Mouse (Mus musculus) heart, embryonic 14.5 days (tissue): ENCODE data around the gene Bahd1. TPM values are rescaled to one million over a fixed set of nuclear protein-coding genes. Genes with fewer than 3 reads are reported as not detected.

Source experiments
- ATAC-seq: fragments of 200-750 bp; cut with Nextera tagmentation; 2 replicates; pipeline ENCODE4 v1.8.0; 2017; ENCODE audit warnings: low read depth, moderate TSS enrichment; ENCODE audit not compliant: insufficient number of reproducible peaks, insufficient read depth, low FRiP score
- H3K27ac ChIP-seq, 2 experiments: fragments of 200-500 bp in 1 of 2; fragments of 300-500 bp in 1 of 2; sonication (generic) in 1 of 2; replicated peaks in 1 of 2; 2 replicates each; pipeline ENCODE4 v1.5.1; 2012 to 2014; ENCODE audit warnings: low read depth in 2 of 2, low read length in 2 of 2, control low read depth in 1 of 2, mild to moderate bottlenecking in 1 of 2, mixed read lengths in 1 of 2; ENCODE audit not compliant: control insufficient read depth in 1 of 2, insufficient read depth in 1 of 2
- H3K27me3 ChIP-seq: fragments of 300-500 bp; sonication (generic); 2 replicates; pipeline ENCODE4 v1.6.1; 2014; ENCODE audit warnings: mild to moderate bottlenecking, low read length, control low read depth; ENCODE audit not compliant: control insufficient read depth, insufficient read depth
- H3K36me3 ChIP-seq: fragments of 300-500 bp; sonication (generic); 2 replicates; pipeline ENCODE4 v1.6.1; 2014; ENCODE audit warnings: mild to moderate bottlenecking, control low read depth, low read length, mixed read lengths; ENCODE audit not compliant: control insufficient read depth, insufficient read depth
- H3K4me1 ChIP-seq, 2 experiments: fragments of 200-500 bp in 1 of 2; fragments of 300-500 bp in 1 of 2; sonication (generic) in 1 of 2; 2 replicates each; pipeline ENCODE4 v1.6.1; 2012 to 2014; ENCODE audit warnings: low read length in 2 of 2, control low read depth in 1 of 2, mixed read lengths in 1 of 2; ENCODE audit not compliant: control insufficient read depth in 2 of 2, insufficient read depth in 2 of 2
- H3K4me2 ChIP-seq: fragments of 300-500 bp; sonication (generic); 2 replicates; pipeline ENCODE4 v1.6.1; 2014; ENCODE audit warnings: mild to moderate bottlenecking, low read length
- H3K4me3 ChIP-seq, 2 experiments: fragments of 200-500 bp in 1 of 2; fragments of 300-500 bp in 1 of 2; sonication (generic) in 1 of 2; 2 replicates each; pipeline ENCODE4 v1.5.1; 2012 to 2014; ENCODE audit warnings: low read length in 2 of 2, mild to moderate bottlenecking in 2 of 2, control low read depth in 1 of 2, low read depth in 1 of 2, moderate library complexity in 1 of 2; ENCODE audit not compliant: control insufficient read depth in 1 of 2, insufficient read depth in 1 of 2
- H3K9ac ChIP-seq: fragments of 300-500 bp; sonication (generic); 2 replicates; pipeline ENCODE4 v1.6.1; 2014; ENCODE audit warnings: mild to moderate bottlenecking, low read length
- H3K9me3 ChIP-seq: fragments of 300-500 bp; sonication (generic); 2 replicates; pipeline ENCODE4 v1.6.1; 2016; ENCODE audit warnings: low read length, control low read depth; ENCODE audit not compliant: control insufficient read depth
- WGBS: fragments of 180-500 bp; shearing (Covaris S2); extraction: QIAGEN DNeasy Blood & Tissue Kit; methylation state at CpG from one replicate; pipeline ENCODE4 v1.1.7; 2014; 5-methylcytosine and 5-hydroxymethylcytosine counted together
- polyA plus RNA-seq: library from polyadenylated mRNA; unstranded; fragments of >200 nt; fragmentation: Nextera tagmentation; extraction: Ambion mirVana; gene quantifications from 2 replicates; pipeline ENCODE4 v1.2.1, GENCODE M21; 2014

Gene Bahd1
- polyA plus RNA-seq, 1 experiment from 2014 or later: 1.6 TPM

GRCm38 (mm10) chr2:118873890-118874430 is 26.2 kb upstream of the Bahd1 start:
- WGBS: 75% methylated on average over 6 of the region's 6 CpGs
- Histone ChIP-seq H3K4me3 (no peak overlapping the region), H3K36me3 (peaks cover 65% of the 10 kb centered on the region), H3K27me3 (no peaks in the 10 kb centered on the region), H3K9ac (no peak overlapping the region), H3K4me1 (peaks cover 3 to 7% of the 10 kb centered on the region in 2 experiments; a peak in 2 of 4 replicates), H3K4me2 (no peak overlapping the region), H3K27ac (no peak overlapping the region), H3K9me3 (no peaks in the 10 kb centered on the region)
- no peak for ATAC-seq

GRCm38 (mm10) chr2:118875316-118875715 is 24.9 kb upstream of the Bahd1 start:
- Histone ChIP-seq H3K27me3 (no peaks in the 10 kb centered on the region), H3K4me1 (peaks cover 3 to 7% of the 10 kb centered on the region in 2 experiments; a peak in 2 of 4 replicates), H3K36me3 (peaks cover 56% of the 10 kb centered on the region), H3K9me3 (no peaks in the 10 kb centered on the region), H3K9ac (no peak overlapping the region), H3K4me3 (no peak overlapping the region), H3K4me2 (no peak overlapping the region), H3K27ac (no peak overlapping the region)
- WGBS: 91% methylated on average over 8 of the region's 8 CpGs
- ATAC-seq: no peak

DNA sequence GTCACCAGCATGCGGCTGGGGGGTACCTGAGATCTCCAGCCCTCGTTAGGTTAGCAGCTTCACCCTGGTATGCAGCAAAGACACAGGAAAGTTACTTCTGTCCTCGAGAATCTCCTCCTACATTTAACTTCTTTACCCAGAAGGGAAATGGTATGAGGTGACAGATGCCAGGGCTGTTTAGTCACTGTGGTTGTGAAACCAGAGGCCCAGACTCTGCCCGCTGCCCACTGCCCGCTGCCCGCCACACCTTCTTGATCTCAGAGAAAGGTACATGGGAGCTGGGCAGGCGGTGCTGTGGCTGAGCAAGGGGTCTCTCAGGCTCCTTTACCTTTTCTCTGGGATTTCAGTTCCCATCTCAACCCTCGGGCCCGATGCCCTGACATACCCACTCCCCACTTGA is 23.7 kb upstream of the Bahd1 start:
- peaks cover 45% of the 10 kb centered on the region for H3K36me3 ChIP-seq
- 96% methylated on average over 9 of the region's 9 CpGs for WGBS

DNA sequence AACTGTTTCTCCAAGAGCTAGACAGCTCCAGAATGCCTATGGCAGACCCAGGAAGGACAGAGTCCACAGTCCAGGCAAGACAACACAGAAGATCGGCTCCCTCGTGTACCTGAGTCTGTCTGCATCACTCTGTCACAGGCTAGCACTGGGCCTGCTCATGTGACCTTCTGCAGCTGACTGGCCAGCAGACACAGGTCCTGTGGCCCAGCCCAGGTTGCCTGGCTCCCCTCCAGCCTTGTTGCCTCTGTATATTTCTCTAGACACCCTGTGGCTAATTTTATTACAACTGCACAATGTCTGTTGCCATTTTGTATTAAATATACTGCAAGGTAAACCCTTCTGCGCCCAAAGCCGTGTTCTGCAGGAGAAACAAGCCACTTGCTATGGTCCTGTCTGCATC is 19.2 kb upstream of the Bahd1 start:
- Histone ChIP-seq H3K9me3 (no peaks in the 10 kb centered on the region), H3K4me3 (no peak overlapping the region), H3K9ac (no peak overlapping the region), H3K4me1 (peaks cover 2 to 15% of the 10 kb centered on the region in 2 experiments; a peak in 3 of 4 replicates), H3K36me3 (peaks cover 23% of the 10 kb centered on the region), H3K4me2 (no peak overlapping the region), H3K27ac (peak overlapping the region in 1 of 2 experiments; percentile 31; a peak in 1 of 4 replicates), H3K27me3 (peaks cover 14% of the 10 kb centered on the region)
- no peak for ATAC-seq
- 66% methylated on average over 4 of the region's 4 CpGs for whole genome bisulfite sequencing

More for the DNA sequence above, 23.7 kb upstream of the Bahd1 start:
- Histone ChIP-seq H3K9me3 (no peaks in the 10 kb centered on the region), H3K4me3 (no peak overlapping the region), H3K4me2 (no peak overlapping the region), H3K27ac (no peak overlapping the region), H3K4me1 (peaks cover 5 to 10% of the 10 kb centered on the region in 2 experiments; a peak in 2 of 4 replicates), H3K9ac (no peak overlapping the region), H3K27me3 (no peaks in the 10 kb centered on the region)
- ATAC-seq: no peak

DNA sequence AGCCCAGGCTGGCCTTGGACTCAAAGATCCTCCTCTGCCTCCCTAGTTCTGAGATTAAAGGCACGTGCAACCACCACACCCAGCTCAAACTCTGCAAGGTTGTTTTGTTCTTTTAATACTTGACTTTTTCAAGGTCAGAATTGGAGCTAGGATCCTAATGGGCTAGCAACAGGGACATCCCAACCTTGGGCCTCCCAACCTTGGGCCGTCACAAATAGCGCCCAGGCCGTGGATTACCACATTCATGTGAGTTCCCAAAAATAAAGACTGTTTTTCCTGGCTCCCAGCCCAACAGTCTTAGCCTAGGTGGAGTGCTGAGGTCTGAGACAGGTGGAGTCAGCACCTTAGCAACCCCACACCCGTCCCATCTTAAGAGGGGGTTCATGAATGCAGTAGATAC is 18.2 kb upstream of the Bahd1 start:
- 72% methylated on average over 5 of the region's 5 CpGs for WGBS
- Histone ChIP-seq H3K27me3 (peaks cover 17% of the 10 kb centered on the region), H3K9me3 (no peaks in the 10 kb centered on the region), H3K4me2 (no peak overlapping the region), H3K4me3 (no peak overlapping the region), H3K27ac (no peak overlapping the region), H3K4me1 (peaks cover 2 to 15% of the 10 kb centered on the region in 2 experiments; a peak in 3 of 4 replicates), H3K9ac (no peak overlapping the region), H3K36me3 (peaks cover 16% of the 10 kb centered on the region)
- ATAC-seq: no peak

DNA sequence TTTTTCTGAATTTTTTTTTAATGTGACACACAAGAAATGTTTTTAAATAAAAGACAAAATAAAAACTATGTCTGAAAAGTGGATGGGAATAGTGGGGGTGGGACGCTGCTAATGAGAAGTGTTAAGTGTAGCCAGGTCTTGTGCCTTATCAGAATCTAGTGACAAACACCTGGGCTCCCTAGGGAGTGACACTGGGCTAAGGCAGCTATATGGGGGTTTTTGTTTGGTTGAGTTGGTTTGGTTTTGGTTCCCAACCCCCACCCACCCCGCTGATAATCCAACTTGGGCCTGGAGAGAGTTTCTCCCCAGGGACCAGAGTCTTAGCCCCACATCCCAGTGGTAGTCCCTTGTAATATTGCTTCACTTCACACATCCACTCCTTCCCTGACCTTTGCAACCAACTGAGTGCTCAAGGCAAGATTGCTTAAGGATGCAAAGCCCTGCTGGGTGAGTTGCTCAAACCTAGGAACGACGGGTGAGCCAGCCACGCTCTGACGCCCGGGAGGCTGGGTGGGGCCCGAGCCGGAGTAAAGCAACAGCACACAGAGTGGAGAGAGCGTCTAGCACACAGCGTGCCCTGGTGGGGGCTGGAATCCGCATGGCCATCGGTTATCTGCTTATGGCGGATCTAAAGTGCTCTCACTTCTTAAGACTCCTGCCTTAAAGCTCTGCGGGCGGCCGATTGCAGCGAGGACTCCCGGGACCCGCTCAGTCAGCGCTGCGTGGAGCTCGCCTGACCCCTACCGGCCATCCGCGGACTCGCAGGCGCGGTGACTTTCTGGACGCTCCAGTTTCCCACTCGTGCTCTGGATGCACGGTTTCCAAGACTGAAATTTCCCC is 17.1 kb upstream of the Bahd1 start:
- Histone ChIP-seq H3K4me3 (peak overlapping the region; percentile 31 to 38), H3K27me3 (peaks cover 24% of the 10 kb centered on the region), H3K4me2 (peak overlapping the region; percentile 74), H3K27ac (no peak overlapping the region), H3K4me1 (peaks cover 5 to 22% of the 10 kb centered on the region in 2 experiments), H3K36me3 (peaks cover 5% of the 10 kb centered on the region; the same call in 1 of the 2 replicates), H3K9me3 (no peaks in the 10 kb centered on the region), H3K9ac (peak overlapping the region; percentile 65; the same call in 1 of the 2 replicates)
- ATAC-seq: peak; percentile 49
- 3% methylated on average over 32 of the region's 32 CpGs for WGBS

DNA sequence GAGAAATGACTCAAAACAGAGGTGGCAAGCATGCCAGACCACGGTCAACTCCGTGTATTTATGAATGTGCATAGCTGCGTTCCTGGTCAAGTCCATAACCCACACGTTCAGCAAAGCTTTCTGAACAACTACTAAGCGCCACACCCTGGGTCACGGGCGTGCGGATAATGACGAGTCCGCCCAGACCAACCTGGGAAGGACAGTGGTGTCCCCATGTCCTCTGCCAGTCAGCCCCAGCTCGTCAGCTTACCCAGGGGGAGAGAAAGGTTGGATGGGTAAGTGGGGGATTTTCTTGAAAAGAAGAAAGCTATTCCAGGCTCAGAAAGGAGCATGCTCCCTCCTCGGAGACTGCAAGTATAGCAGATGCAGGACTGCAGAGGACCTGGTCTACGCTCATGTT is 12.7 kb upstream of the Bahd1 start:
- Histone ChIP-seq H3K27ac (no peak overlapping the region), H3K4me3 (peak overlapping the region in 1 of 2 experiments; percentile 12; a peak in 2 of 4 replicates), H3K36me3 (no peaks in the 10 kb centered on the region), H3K4me2 (peak overlapping the region; percentile 34), H3K9ac (peak overlapping the region; percentile 49; the same call in 1 of the 2 replicates), H3K4me1 (peaks cover 9 to 16% of the 10 kb centered on the region in 2 experiments), H3K27me3 (peaks cover 39% of the 10 kb centered on the region), H3K9me3 (no peaks in the 10 kb centered on the region)
- WGBS: 55% methylated on average over 13 of the region's 13 CpGs
- no peak for ATAC-seq
